Mouse (Mus musculus): ENCODE measurements around the gene Ctsl.

Gene Ctsl

DNA sequence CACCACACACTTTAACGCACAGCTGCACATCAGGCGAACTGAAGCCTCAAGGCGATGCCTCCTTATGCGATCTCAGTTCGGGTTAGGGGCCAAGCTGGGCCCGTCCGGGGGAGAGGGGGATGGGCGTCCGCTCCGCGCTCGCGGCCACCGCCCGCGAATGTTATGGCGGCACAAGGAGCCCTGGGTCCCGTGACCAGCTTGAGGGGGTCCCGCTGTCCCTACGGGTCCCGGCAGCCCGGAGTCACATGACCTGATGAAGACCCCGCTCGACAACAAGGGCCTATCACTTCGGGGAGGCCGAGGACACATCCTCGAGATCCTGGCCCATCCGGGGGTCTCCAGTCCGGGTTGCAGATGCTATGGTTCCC, 901 bp downstream of the Ctsl start:
- peak; percentile 64 to 73 for DNase-seq

GRCm38 (mm10) chr13:64368596-64368995, 2.1 kb downstream of the Ctsl start:
- no peak for DNase-seq

GRCm38 (mm10) chr13:64367615-64368014, 3.1 kb downstream of the Ctsl start:
- DNase-seq, result no peak

DNA sequence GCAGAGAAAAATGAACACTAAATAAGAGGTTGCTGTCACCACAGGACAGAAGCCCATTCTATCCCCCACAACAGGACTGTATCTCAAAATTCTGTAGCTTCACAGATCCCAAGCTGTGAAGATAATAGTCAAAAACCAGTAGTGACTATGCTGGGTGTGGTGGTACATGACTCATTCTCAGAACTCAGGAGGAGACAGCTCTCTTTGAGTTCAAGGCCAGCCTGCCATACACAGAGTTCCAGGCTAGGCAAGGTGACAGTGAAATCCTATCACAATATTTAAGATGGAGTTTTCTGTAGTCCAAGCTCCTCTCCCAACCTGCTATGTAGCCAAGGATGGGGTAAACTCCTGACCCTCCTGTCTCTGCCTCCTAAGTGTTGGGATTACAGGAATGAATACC, 5.4 kb downstream of the Ctsl start:
- no peak for DNase-seq

DNA sequence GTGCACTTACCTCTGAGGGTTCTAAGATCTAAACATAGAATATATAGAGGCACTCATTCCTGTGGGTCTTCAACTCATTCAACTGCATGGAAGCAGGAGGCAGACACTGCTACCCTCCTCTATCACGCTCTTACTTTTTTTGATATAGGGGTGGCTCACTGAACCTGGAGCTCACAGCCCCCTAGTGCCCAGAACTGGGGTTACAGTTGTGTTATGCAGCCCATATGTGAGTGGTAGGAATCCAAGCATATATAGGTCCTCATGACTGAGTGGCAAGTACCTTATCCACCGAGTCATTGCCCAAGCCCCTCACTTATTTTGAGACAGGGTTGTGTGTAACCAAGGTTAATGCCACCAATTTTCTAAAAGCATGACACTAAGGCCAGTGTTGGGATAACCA, 6.4 kb downstream of the Ctsl start:
- DNase-seq, result peak; percentile 49 to 53

GRCm38 (mm10) chr13:64362139-64362538, 8.6 kb downstream of the Ctsl start:
- no peak for DNase-seq

GRCm38 (mm10) chr13:64361020-64361419, 9.7 kb downstream of the Ctsl start:
- no peak for DNase-seq

- DNase-seq, result no peak
Observed at GRCm38 (mm10) chr13:64359702-64360101, 11.0 kb downstream of the Ctsl start.

GRCm38 (mm10) chr13:64358476-64358875, 12.2 kb downstream of the Ctsl start:
- no peak for DNase-seq

- no peak for DNase-seq
Observed at GRCm38 (mm10) chr13:64357389-64357788, 13.3 kb downstream of the Ctsl start.

DNA sequence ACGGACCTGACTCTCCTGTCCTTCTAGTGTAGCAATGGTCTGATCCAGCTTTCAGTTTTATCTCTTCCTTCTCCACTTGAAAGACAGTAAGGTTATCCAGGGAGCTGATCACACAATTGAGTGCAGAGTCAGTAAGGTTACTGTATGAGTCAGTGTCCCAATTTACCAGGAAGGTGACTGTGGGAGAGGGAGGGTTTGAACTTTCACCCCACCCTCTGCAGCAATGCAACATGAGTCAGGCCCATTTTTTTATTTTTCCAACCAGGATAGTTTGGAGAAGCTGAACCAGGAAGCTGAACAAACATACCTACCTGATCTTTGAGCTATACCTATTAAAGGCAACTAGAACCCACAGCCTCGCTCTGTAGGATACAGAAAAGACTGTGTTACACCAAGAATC, 21.2 kb downstream of the Ctsl start:
- no peak for DNase-seq

- DNase-seq, result peak; percentile 33 to 51
Observed at GRCm38 (mm10) chr13:64344082-64344501, 26.6 kb downstream of the Ctsl start.

GRCm38 (mm10) chr13:64343598-64343997, 27.1 kb downstream of the Ctsl start:
- peak in 1 of 2 experiments; percentile 16 for DNase-seq

DNA sequence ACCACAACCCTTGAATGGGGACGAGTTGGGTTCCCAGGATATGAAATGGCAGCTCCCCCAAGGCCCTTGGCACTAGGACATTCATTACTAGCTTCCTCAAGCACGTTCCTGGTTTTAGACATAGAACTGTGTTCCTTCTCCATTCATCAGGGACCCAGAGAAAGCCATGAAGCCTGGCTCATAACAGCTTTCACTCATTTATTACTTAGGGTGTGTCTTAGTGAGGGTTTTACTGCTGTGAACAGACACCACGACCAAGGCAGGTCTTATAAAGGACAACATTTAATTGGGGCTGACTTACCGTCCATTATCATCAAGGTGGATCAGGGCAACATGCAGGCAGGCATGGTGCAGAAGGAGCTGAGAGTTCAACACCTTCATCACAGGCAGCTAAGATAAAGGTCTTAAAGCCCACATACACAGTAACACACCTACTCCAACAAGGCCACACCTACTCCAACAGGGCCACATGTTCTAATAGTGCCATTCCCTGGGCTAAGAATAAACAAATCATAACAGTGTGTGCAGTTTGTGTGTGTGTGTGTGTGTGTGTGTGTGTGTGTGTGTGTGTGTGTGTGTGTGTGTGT, 35.1 kb downstream of the Ctsl start:
- no peak for DNase-seq

DNA sequence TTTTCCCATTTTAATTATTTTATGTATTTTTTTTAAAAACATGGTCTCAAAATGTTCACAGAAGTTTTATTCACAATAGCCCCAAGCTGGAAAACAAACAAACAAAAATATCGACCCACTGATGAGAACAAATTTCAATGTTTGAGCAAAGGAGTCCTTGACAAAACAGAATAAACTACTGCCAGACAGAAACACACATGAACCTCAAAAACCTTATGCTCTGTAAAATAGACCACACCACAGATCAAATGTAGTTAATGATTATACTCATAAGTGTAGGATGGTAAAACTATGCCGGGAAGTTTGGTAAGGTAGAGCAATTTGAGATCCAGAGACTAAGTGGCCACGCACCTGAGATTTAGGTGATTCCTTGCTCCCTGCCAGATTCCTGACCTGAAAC, 37.6 kb downstream of the Ctsl start:
- no peak for DNase-seq

DNA sequence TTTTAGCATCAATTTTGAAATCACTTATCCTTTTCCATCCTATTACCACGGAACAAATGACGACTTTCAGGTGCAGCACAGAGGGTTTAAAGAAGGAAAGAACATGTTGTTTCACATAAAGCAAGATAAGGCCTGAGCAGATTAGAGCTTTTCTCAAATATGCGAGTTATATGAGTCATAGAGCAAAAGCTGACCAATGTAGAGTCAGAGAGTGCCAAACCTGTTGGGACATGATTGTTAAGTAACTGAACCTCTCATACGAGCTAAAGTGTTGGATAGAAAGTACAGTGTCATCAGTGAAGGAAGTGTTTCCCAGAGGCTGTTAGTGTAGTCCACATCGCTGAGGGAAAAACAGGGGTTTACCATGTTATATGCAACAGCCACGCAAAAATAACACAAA, 38.4 kb downstream of the Ctsl start:
- DNase-seq, result no peak

- DNase-seq, result no peak
Observed at GRCm38 (mm10) chr13:64322561-64323281, 48.0 kb downstream of the Ctsl start.

- DNase-seq, result no peak
Observed at GRCm38 (mm10) chr13:64320334-64320733, 50.4 kb downstream of the Ctsl start.

GRCm38 (mm10) chr13:64319782-64320181, 50.9 kb downstream of the Ctsl start:
- no peak for DNase-seq

DNA sequence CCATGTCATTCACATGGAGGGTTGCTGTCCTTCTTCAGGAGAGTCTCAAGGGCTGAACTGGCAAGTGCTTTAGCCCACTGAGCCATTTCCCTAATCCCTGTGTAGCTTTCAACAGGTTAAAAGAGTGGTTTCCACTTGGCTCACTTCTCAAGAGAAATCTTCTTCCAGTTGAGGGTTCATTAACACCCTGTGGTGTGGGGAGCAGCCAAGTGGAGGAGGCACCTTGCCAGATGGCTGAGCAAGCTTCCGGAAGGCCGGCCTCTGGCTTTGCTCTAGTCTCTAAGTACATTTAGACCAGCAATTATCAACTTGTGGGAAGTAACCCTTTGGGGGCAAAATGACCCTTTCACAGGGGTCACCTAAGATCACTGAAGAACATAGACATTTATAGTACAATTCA, 52.3 kb downstream of the Ctsl start:
- peak; percentile 62 to 75 for DNase-seq

- peak in 1 of 2 experiments; percentile 14 for DNase-seq
Observed at GRCm38 (mm10) chr13:64315483-64316050, 55.1 kb downstream of the Ctsl start.

- no peak for DNase-seq
Observed at GRCm38 (mm10) chr13:64314041-64314440, 56.6 kb downstream of the Ctsl start.

- DNase-seq, result no peak
Observed at GRCm38 (mm10) chr13:64312916-64313289, 57.8 kb downstream of the Ctsl start.

Data from kidney, postnatal 4 days (tissue).